In the genomic region with DNA sequence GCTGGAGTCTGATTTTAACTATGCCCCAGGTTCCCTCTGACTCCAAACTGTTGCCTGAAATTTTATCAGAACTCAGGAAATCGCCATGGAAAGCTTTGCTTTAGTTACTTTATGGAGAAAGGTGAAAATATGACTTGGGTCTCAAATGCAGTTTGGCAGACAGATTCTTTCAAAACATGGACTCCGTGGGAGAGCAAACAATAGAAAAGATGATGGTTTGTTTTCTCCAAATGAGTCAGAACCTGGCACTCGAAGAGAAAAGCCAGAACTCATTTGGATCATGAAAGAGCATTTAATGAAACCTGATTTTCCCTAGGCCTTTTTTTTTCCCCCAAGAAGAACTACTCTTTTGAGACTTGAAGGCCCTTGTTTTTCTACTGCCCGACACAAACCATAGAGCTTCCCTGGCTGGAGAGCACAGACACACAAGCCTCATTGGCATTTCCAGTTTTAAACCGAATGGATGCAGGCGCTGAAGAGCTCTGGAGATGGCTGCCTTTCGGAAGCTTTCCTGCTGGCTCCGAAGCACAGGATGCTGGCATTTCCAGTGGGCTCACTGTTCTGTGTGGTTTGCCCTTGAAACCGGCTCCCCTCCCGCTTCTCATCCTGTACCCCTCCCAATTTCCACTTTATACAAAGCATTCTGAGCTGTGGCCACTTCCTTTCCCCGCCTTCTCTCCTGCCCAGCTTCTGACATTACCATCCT, we compare ENCODE assay signal across 9 mouse cellular contexts. TPM values are rescaled to one million over a fixed set of nuclear protein-coding genes. Genes with fewer than 3 reads are reported as not detected.
A peak's percentile ranks its signal among the peaks of the same experiment; 100 is the strongest.
DNase-seq lines count a peak whose midpoint lies in the region; ATAC-seq and TF ChIP-seq lines count a peak whose summit lies in the region.
"Had no signal": no experiment of that assay in that cellular context is flagged by ENCODE, and none has a peak within 500 bp of the region (broad histone marks: within the 10 kb centered on the region; RNA-seq: fewer than 3 reads in every experiment).

No protein-coding gene starts in this region.

- DNase-seq in heart, adult 2 months, result peak in 1 of 2 experiments; percentile 15
- peak; percentile 51 to 67 for DNase-seq in thymus, postnatal 36 days
- no peak for DNase-seq in right cerebral cortex, adult 2 months (ENCODE audit: low spot score in 2 of 2)
- no peak for DNase-seq in embryo, embryonic 9.5 days (ENCODE audit: extremely low spot score)

- WGBS in heart, adult 2 months, result 44% methylated on average over 11 of the region's 11 CpGs
- 60% methylated on average over 11 of the region's 11 CpGs for WGBS in heart, embryonic 11.5 days (ENCODE audit: insufficient replicate concordance)

- intact Hi-C loops in heart, adult 2 months (cut with DNase I), result no loop called here

- peaks cover 1% of the 10 kb centered on the region; the same call in 1 of the 2 replicates for H3K4me1 ChIP-seq in heart, adult 2 months (ENCODE audit: control insufficient read depth, insufficient read depth, low read length)
- H3K4me1 ChIP-seq in heart, embryonic 11.5 days (ENCODE audit: control insufficient read depth, insufficient read depth, low read length), result peaks cover 3% of the 10 kb centered on the region; the same call in 1 of the 2 replicates
- H3K4me1 ChIP-seq in E14TG2a.4 (replicated peaks; ENCODE audit: low read depth, low read length), result peaks cover 30% of the 10 kb centered on the region

- no peak for TF ChIP-seq POLR2A in heart, adult 2 months (IDR thresholded peaks at IDR 0.05; ENCODE audit: insufficient read depth, low read depth, low read length)

- no peak overlapping the region for H3K9ac ChIP-seq in heart, adult 2 months (ENCODE audit: low read depth, low read length)
- H3K9ac ChIP-seq in heart, embryonic 11.5 days (ENCODE audit: low read depth, low read length), result no peak overlapping the region

- no peaks in the 10 kb centered on the region for H3K27me3 ChIP-seq in heart, adult 2 months (ENCODE audit: control insufficient read depth, insufficient read depth, low read length)
- no peaks in the 10 kb centered on the region for H3K27me3 ChIP-seq in heart, embryonic 11.5 days (ENCODE audit: control insufficient read depth, insufficient read depth, low read length)
- H3K27me3 ChIP-seq in E14TG2a.4 (ENCODE audit: insufficient read depth, low read length), result peaks cover 7% of the 10 kb centered on the region; the same call in 1 of the 2 replicates

- no peaks in the 10 kb centered on the region for H3K79me2 ChIP-seq in heart, adult 2 months (replicated peaks; ENCODE audit: control insufficient read depth, insufficient read depth, low read length)

- H3K4me2 ChIP-seq in heart, embryonic 11.5 days, result no peak overlapping the region

- no peak for ATAC-seq in heart, embryonic 11.5 days (replicated peaks; ENCODE audit: insufficient number of reproducible peaks, low FRiP score, low TSS enrichment)
- ATAC-seq in common myeloid progenitor, adult 5-6 weeks (replicated peaks; ENCODE audit: low read depth, poor library complexity, severe bottlenecking), result 0 out of 2 replicates have a peak, but pooled peaks have one; percentile 22
- ATAC-seq in inflammation-experienced regulatory T-cells, adult 6 months, result peak; percentile 42

- TF ChIP-seq EP300 in heart, adult 2 months (IDR thresholded peaks at IDR 0.05; ENCODE audit: insufficient read depth, low read depth, low read length), result no peak

- H3K4me3 ChIP-seq in heart, adult 2 months, result peak overlapping the region; percentile 10; the same call in 1 of the 2 replicates
- H3K4me3 ChIP-seq in heart, embryonic 11.5 days (ENCODE audit: low read depth, low read length), result no peak overlapping the region
- H3K4me3 ChIP-seq in E14TG2a.4 (replicated peaks; ENCODE audit: low read length), result peak overlapping the region; percentile 44; the same call in 1 of the 2 replicates

- no peaks in the 10 kb centered on the region for H3K9me3 ChIP-seq in heart, embryonic 11.5 days (replicated peaks; ENCODE audit: control insufficient read depth, low read length)
- H3K9me3 ChIP-seq in E14TG2a.4 (ENCODE audit: low read length), result peaks cover under 1% of the 10 kb centered on the region

- H3K36me3 ChIP-seq in heart, adult 2 months (ENCODE audit: control insufficient read depth, insufficient read depth, low read length), result no peaks in the 10 kb centered on the region
- H3K36me3 ChIP-seq in heart, embryonic 11.5 days (ENCODE audit: control insufficient read depth, insufficient read depth, low read length), result no peaks in the 10 kb centered on the region
- no peaks in the 10 kb centered on the region for H3K36me3 ChIP-seq in E14TG2a.4 (ENCODE audit: insufficient read depth, low read length)

- peak overlapping the region; percentile 64 for H3K27ac ChIP-seq in heart, adult 2 months
- H3K27ac ChIP-seq in heart, embryonic 11.5 days (ENCODE audit: low read depth, low read length), result no peak overlapping the region
- H3K27ac ChIP-seq: macrophage had no signal

- TF ChIP-seq CTCF in heart, adult 2 months (IDR thresholded peaks at IDR 0.05), result no peak
- TF ChIP-seq CTCF in E14TG2a.4 (conservative IDR thresholded peaks at IDR 0.05; ENCODE audit: low read length), result no peak

RNA-seq across cellular contexts. Expression of gene Dapl1, which starts 14.0 kb away (rescaled TPM):
- total RNA-seq in heart, adult 2 months (2021), result not detected
- not detected in 2 replicates for polyA plus RNA-seq in heart, adult 2 months (2012; rRNA removed)
- 0.70 TPM in 1 of 2 replicates, not detected in the other for polyA plus RNA-seq in heart, embryonic 11.5 days (2014; fragmentation: Nextera tagmentation; extraction: Ambion mirVana)
- not detected in 2 replicates for total RNA-seq in common myeloid progenitor, adult 5-6 weeks (2017)
- polyA plus RNA-seq in inflammation-experienced regulatory T-cells, adult 6 months (2017; shearing (Covaris generic)), result 10 to 100 TPM in 2 of 3 experiments, not detected in 1; 14.2 to 23.9 TPM
- polyA plus RNA-seq: macrophage had no signal

Comparison
In these comparisons a context has a peak if more than half of its experiments do, and no peak if none do; other contexts are left out.
1. DNase-seq: peak in thymus, postnatal 36 days (2 of 2); none in right cerebral cortex, adult 2 months (0 of 2) and embryo, embryonic 9.5 days (single experiment).